Mouse (Mus musculus) ovary, adult 18-20 months (tissue): ENCODE data around the gene Agap2.
"Not testable (repeated sequence)": the region's sequence is repeated elsewhere in the genome, so short reads cannot be mapped to it uniquely, and the experiment has no call there.

Experiments
- DNase-seq: peaks from one replicate; pipeline ENCODE4 v3.0.0; 2022; ENCODE audit warnings: low spot score, mixed read lengths

Gene Agap2

DNA sequence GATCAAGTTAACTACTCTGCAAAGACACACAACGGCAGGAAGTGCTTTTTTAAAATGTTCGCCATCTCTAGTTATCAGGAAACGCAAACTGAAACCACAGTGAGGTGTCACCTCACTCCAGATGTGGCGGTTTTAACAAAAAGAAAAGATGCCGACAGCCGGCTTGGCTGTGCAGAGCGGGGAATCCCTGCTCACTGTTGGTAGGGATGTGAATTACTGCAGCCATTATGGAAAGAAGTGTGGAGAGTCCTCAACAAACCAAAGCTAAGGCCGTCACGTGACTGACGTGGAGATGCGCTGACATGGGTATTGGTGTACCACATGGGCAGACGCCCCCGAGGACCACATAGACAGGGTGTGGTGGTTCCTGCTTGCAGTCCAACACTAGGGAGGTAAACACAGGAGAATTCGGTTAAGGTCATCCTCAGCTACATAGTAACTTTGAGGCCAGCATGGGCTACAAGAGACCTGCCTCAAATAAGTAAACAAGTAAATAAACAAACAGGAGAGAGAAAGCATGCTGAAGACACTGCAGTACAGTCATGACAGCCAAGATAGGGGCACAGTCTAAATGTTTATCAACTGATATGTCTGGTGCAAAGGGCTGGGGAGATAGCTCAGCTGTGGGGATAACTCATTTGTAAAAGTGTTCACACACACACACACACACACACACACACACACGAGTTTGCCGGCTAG lies 32.6 kb downstream of the Agap2 start:
- no peak for DNase-seq

GRCm38 (mm10) chr10:127108262-127108583 lies 33.1 kb downstream of the Agap2 start:
- no peak for DNase-seq

GRCm38 (mm10) chr10:127111001-127111887 lies 36.2 kb downstream of the Agap2 start:
- no peak for DNase-seq

GRCm38 (mm10) chr10:127114408-127114807 lies 39.3 kb downstream of the Agap2 start:
- DNase-seq: no peak

- no peak for DNase-seq
Measured at GRCm38 (mm10) chr10:127115068-127115467, 40.0 kb downstream of the Agap2 start.

DNA sequence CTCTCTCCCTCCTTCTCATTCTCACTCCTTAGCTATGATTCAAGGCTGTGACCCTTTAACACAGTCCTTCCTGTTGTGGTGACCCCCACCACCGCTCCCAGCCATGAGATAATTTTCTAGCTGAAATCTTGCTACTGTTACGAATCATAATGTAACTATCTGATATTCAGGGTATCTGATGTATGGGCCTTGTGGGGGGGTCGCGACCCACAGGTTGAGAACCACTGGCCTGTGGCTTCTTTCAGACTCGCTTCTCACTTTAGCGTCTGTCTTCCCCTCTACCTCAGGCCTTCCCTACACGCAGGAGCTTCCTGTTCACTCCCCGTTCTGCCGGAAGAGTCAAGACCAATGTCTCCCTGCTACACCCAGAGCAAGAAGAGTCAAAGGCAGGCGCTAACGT lies 43.4 kb downstream of the Agap2 start:
- DNase-seq: no peak

DNA sequence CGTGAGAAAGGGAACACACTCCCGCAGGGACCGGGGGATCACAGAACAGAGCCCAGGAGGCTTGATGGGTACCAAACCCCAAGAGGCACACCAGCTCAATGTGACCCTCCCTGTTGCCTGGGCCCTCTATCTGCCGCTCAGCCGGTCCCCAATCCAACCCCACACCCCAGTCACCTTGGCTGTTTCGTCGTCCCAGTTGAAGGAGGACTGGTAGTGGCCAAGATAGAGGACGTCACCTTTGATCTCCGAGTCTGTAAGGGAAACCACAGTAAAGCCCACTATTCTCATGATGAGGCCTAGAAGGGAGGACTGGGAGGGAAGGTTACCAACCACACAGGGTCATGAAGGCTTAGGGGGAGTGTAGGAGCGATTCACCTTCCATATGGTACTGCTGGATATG lies 44.1 kb downstream of the Agap2 start:
- no peak for DNase-seq

- DNase-seq: no peak
Measured at GRCm38 (mm10) chr10:127120301-127121065, 45.4 kb downstream of the Agap2 start.

DNA sequence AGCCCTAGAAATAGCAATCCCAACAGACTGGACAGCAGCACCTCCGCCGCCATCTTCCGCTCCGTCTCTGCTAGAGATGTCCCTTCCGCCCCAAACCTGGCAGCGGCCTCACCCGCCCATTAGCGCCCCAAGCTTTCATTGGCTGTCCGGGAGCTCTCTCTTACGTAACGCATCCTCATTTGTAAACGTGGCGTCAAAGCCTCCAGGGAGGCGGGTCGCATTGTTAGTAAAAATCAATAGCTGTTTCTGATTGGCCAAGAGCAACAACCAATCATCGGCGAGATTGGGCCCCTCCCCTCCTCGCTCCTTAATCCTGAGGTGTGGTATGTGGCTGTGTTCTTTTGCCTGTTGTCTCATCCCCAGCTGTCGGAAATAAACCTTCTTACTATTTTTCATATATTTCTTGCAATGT lies 46.0 kb downstream of the Agap2 start, which contains the start of gene Os9:
Gene Os9 (minus strand): TSS at position 66 of the 412 bp plus-strand sequence.
- peak; percentile 95 for DNase-seq

GRCm38 (mm10) chr10:127122018-127122417 lies 46.9 kb downstream of the Agap2 start:
- no peak for DNase-seq

GRCm38 (mm10) chr10:127122784-127123435 lies 47.8 kb downstream of the Agap2 start:
- no peak for DNase-seq

DNA sequence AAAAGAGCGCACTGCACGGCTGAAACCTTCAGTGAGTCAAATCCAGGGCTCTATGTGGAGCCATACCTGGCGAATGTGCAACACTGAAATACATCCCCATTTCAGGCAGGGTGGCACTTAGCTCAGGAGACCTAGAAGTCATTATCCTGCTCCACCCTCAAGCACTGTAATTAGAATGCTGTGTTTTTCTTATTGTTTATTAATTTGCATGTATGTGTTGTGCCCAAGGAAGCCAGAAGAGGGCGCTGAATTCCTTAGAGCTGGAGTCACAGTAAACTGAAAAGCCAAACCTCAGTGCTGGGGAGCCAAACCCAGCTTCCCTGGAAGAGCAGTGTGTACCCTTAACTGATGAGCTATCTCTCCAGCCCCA lies 48.3 kb downstream of the Agap2 start:
- DNase-seq: no peak

DNA sequence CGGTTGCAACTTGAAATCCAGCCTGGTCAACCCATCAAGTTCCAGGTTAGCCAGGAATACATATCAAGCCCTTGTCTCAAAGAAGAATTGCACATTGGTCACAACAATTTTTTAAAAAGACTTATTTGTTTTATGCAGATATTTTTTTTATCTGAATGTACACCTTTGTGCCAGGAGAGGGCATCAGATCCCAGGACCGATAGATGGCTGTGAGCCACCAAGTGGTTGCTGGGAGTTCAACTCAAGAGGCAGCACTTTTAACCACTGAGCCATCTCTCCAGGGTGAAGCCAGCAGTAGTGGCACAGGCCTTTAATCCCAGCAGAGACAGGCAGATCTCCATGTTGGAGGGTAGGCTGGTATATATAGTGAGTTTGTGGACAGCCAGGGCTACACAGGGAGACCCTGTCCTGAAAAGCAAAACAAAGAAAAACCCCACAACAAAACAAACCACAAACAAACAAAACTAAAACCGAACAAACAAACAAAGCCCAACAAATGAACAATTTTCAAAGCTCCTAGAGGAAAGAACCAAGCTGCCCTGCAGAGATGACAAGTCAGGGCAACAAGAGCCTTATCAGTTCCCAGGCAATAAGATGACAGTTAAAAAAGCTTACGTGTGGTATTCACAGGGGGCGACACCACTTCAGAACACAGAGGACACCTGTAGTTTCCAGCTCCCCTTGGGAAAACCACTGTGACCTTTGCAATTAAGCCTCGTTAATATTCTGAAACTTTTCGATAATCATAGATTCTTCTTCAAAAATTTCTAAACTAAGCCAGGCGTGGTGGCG lies 50.3 kb downstream of the Agap2 start:
- DNase-seq: no peak

GRCm38 (mm10) chr10:127126579-127126978 lies 51.5 kb downstream of the Agap2 start:
- no peak for DNase-seq

- DNase-seq: no peak
Measured at GRCm38 (mm10) chr10:127127711-127128279, 52.7 kb downstream of the Agap2 start.

- no peak for DNase-seq
Measured at GRCm38 (mm10) chr10:127129431-127129830, 54.3 kb downstream of the Agap2 start.

GRCm38 (mm10) chr10:127132469-127132868 lies 57.4 kb downstream of the Agap2 start:
- no peak for DNase-seq

DNA sequence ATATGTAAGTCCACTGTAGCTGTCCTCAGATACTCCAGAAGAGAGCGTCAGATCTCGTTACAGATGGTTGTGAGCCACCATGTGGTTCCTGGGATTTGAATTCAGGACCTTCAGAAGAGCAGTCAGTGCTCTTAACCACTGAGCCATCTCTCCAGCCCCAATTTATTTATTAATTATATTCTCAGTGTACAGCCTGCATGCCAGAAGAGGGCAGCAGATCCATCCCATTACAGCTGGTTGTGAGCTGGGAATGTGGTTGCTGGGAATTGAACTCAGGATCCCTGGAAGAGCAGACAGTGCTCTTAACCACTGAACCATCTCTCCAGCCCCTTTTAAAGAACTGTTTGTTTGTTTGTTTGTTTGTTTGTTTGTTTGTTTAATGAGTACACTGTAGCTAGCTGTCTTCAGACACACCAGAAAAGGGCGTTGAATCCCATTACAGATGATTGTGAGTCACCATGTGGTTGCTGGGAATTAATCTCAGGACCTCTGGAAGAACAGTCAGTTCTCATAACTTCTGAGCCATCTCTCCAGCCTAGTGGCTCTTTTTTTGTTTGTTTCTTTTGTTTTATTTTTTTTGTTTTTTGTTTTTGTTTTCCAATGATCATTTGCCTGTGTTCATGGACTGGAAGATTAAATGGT lies 59.4 kb downstream of the Agap2 start:
- not testable (repeated sequence) for DNase-seq

GRCm38 (mm10) chr10:127135118-127135836 lies 60.2 kb downstream of the Agap2 start:
- no peak for DNase-seq

- DNase-seq: no peak
Measured at GRCm38 (mm10) chr10:127136510-127136909, 61.4 kb downstream of the Agap2 start.
